Mouse (Mus musculus): Measurements from ENCODE around the gene Tlr13.
"Not testable (repeated sequence)": the region's sequence is repeated elsewhere in the genome, so short reads cannot be mapped to it uniquely, and the experiment has no call there.

Gene Tlr13

DNA sequence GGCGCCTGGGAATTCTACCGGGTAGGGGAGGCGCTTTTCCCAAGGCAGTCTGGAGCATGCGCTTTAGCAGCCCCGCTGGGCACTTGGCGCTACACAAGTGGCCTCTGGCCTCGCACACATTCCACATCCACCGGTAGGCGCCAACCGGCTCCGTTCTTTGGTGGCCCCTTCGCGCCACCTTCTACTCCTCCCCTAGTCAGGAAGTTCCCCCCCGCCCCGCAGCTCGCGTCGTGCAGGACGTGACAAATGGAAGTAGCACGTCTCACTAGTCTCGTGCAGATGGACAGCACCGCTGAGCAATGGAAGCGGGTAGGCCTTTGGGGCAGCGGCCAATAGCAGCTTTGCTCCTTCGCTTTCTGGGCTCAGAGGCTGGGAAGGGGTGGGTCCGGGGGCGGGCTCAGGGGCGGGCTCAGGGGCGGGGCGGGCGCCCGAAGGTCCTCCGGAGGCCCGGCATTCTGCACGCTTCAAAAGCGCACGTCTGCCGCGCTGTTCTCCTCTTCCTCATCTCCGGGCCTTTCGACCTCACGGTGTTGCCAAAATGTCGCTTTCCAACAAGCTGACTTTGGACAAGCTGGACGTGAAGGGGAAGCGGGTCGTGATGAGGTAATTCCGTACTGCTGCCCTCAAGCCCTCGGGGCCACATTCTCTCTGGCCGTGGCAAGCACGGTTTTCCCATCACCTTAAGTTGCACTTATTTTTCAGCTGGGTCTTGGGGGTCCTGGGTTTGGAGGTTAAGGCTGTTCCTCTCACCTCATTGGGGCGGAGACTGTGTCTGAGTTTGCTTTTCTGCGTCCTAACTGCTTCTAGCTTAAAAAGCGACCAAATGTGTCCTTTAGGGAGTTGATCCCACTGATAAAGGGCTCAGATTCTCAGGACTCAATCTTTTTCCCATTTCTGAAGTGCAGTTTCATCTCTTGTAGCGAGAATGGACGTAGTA, 44.0 kb downstream of the Tlr13 start, which contains the start of gene Pgk1:
Pgk1 (plus strand) TSS at position 388 of the 937 bp plus-strand sequence.
- peak; percentile 87 for DNase-seq

GRCm38 (mm10) chrX:106187737-106188136, 44.7 kb downstream of the Tlr13 start:
- peak; percentile 30 for DNase-seq

DNA sequence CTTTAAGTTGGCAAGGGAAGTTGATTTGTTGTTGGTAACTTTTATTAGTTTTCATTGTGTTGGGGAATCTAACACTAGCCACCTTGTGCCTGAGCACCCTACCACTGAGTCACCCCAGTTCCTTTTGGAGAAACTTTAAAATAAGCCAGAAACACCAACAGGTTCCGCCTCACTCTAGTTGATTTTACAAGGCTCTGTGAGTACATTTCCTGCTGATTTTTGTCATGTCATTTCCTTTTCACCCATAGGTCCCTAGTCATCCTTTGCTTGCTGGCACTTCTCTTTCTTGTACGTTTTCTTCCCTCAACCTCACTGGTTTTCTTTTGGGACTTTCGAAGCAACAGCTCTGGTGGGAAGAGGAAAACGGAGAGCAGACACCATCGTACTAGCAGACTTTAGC, 46.4 kb downstream of the Tlr13 start:
- no peak for DNase-seq

- DNase-seq = no peak
These were observed 47.1 kb downstream of the Tlr13 start for GRCm38 (mm10) chrX:106190091-106190490.

GRCm38 (mm10) chrX:106194361-106194760, 51.4 kb downstream of the Tlr13 start:
- not testable (repeated sequence) for DNase-seq

- DNase-seq = no peak
These were observed 54.3 kb downstream of the Tlr13 start for GRCm38 (mm10) chrX:106197308-106197707.

GRCm38 (mm10) chrX:106198904-106199303, 55.9 kb downstream of the Tlr13 start:
- DNase-seq = no peak

GRCm38 (mm10) chrX:106209100-106209499, 66.1 kb downstream of the Tlr13 start:
- DNase-seq = no peak
